Mouse (Mus musculus) erythroblast, adult 5-6 weeks (primary cell): ENCODE data around the gene Jtb. TPM values are rescaled to one million over a fixed set of nuclear protein-coding genes. Genes with fewer than 3 reads are reported as not detected.

ENCODE experiments used
- ATAC-seq: replicated peaks from 2 replicates; pipeline ENCODE4 v1.8.0; 2016; ENCODE audit warnings: moderate number of reproducible peaks, mild to moderate bottlenecking, moderate TSS enrichment, inconsistent platforms; ENCODE audit not compliant: poor library complexity, low FRiP score, severe bottlenecking
- total RNA-seq, 2 experiments: library from RNA; stranded (forward) in 1 of 2; stranded (reverse) in 1 of 2; fragments of 150-400 nt in 1 of 2; fragments of 200-764, 138-1000 nt in 1 of 2; gene quantifications; 2 replicates each; pipeline versions ENCODE4 v1.2.3 to v1.2.4; 2015 to 2017; ENCODE audit warnings: low replicate concordance in 2 of 2

Gene Jtb
- total RNA-seq, 2 experiments from 2014 or later, result 7.3 to 26.5 TPM

DNA sequence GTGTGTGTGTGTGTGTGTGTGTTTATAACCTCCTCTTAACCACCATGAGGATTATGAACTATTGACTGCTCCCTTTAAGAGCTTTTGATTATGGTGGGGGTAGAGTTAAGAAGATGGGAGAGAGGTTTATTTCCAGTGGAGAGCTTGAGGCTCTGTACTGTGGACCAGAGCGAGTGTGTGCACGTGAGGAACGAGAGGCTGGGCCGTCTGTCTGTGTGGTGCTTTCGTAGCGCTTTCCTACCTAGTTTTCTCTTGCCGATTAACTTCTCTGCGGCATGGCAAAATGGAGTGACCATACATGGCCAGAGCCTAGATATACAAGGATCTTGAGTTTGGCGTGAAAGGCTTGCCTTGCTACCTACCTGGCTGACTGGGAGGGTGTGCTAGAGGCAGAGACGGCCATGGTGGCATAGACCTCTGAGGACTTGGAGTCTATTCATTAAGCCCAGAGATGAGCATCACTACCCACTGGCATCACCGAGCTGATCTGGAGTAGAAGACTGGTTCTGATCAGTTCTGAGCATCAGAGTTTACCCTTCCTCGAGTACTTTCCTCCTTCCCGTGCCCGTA, 24.5 kb downstream of the Jtb start:
- ATAC-seq, result no peak

GRCm38 (mm10) chr3:90256731-90257530, 25.5 kb downstream of the Jtb start:
- no peak for ATAC-seq

DNA sequence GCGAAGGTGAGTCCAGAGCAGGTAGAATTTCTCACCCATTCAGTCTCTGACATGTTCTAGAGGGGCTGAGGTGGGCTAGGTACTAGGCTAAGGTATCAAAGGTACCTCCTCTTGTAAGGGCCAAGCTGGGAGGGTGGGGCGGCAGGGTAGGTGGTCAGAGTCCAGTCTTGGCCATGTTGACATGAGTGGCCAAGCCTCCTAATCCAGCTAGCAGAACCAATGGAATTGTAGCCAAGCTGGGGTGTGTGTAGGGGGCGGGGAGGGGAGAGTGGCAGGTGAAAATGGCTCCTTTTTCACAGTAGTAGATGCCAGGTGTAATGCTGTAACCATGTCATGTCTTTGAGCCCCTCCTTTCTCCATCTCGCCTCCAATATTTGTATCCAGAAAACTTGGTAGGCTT, 27.1 kb downstream of the Jtb start:
- ATAC-seq, result no peak

GRCm38 (mm10) chr3:90263121-90263771, 31.8 kb downstream of the Jtb start:
- ATAC-seq, result no peak

- ATAC-seq, result no peak
Measured at GRCm38 (mm10) chr3:90264687-90265033, 33.3 kb downstream of the Jtb start.

- ATAC-seq, result peak; percentile 85
Measured at GRCm38 (mm10) chr3:90265034-90265931, 33.9 kb downstream of the Jtb start, which contains the start of gene Dennd4b. TSS of gene Dennd4b (plus strand) at chr3:90265185.

- 0 out of 2 replicates have a peak, but pooled peaks have one; percentile 8 for ATAC-seq
Measured at GRCm38 (mm10) chr3:90265932-90266741, 34.7 kb downstream of the Jtb start.

GRCm38 (mm10) chr3:90266901-90267775, 35.7 kb downstream of the Jtb start:
- no peak for ATAC-seq

DNA sequence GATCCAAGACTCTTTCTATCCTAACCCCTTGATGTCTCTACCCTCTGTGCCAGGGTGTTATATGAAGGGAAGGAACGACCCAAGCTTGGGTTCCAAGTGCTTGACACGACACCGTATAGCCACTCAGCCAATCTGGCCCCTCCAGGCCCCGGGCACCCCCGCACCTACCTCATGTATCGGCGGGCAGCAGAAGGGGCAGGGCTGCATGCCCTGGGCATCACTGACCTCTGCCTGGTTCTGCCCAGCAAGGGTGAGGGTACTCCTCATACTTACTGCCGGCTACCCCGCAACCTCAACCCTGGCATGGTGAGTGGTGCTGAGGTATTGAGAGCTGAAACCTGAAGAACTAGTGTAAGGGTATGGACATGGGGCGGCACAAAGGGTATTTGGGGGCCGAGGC, 36.8 kb downstream of the Jtb start:
- ATAC-seq, result no peak

DNA sequence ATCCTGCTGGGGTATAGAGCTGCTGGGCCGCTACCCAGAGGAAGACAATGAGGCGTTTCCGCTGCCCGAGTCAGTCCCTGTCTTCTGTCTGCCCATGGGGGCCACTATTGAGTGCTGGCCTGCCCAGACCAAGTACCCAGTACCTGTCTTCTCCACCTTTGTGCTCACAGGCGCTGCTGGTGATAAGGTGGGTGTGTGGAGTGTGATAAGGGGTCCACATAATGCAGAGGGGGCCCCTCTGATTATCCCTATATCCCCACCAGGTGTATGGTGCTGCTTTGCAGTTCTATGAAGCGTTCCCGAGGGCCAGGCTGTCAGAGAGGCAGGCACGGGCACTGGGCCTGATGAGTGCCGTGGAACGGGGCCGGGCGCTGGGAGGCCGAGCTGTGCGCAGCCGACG, 37.6 kb downstream of the Jtb start:
- no peak for ATAC-seq

DNA sequence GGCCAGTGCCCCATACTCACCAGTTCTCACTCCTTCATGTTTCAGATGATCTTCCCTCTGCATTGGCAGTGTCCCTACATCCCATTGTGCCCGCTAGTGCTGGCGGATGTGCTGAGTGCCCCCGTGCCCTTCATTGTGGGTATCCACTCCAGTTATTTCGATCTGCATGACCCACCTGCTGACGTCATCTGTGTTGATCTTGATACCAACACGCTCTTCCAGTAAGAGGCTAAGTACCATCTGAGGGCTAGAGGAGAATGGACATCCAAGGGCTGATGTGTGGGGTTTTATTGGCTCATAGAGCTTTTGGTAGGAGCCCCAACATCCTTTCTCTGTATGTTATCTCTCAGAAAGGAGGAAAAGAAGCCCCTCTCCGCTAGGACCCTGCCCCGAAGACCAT, 39.4 kb downstream of the Jtb start:
- ATAC-seq, result no peak

GRCm38 (mm10) chr3:90272170-90272569, 40.8 kb downstream of the Jtb start:
- ATAC-seq, result no peak

GRCm38 (mm10) chr3:90273855-90274254, 42.5 kb downstream of the Jtb start:
- ATAC-seq, result no peak

- ATAC-seq, result no peak
Measured at GRCm38 (mm10) chr3:90275286-90275685, 43.9 kb downstream of the Jtb start.

- no peak for ATAC-seq
Measured at GRCm38 (mm10) chr3:90276858-90277257, 45.5 kb downstream of the Jtb start.

DNA sequence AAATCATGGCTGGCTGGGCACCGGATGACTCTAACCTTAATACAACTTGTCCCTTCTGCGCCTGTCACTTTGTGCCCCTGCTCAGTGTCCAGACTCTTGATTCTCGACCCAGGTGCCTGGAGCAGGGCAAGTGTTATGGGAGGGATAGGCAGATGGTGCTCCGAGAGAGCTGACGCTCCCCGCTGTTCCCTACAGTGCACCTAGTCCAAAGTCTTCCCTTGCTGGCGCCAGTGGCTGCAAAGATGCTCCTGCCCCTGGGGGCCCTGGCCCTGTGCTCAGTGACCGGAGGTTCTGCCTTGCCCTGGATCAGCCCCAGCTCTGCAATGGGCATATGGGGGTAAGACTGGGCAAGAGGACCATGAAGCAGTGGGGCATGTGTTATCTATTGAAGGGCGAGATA, 46.4 kb downstream of the Jtb start:
- no peak for ATAC-seq

GRCm38 (mm10) chr3:90278211-90278610, 46.8 kb downstream of the Jtb start:
- no peak for ATAC-seq

GRCm38 (mm10) chr3:90279216-90279615, 47.8 kb downstream of the Jtb start:
- no peak for ATAC-seq
